Mouse (Mus musculus): Measurements from ENCODE around the gene Rhd. TPM values are rescaled to one million over a fixed set of nuclear protein-coding genes. Genes with fewer than 3 reads are reported as not detected.
"Not testable (repeated sequence)": the region's sequence is repeated elsewhere in the genome, so short reads cannot be mapped to it uniquely, and the experiment has no call there.

Rhd gene
- total and polyA plus RNA-seq, 3 experiments = 0.79 to 1.3 (median 1.1) TPM

GRCm38 (mm10) chr4:134835486-134835885 is 28.9 kb upstream of the Rhd start:
- dilution Hi-C loops (cut with MboI; ENCODE audit: extremely low pct_ligation_motif_present, extremely low pct_unique_long_range_greater_than_20kb, low sequenced_read_pairs) = no loop called here

GRCm38 (mm10) chr4:134838221-134838620 is 26.1 kb upstream of the Rhd start:
- in situ Hi-C loops (cut with MboI; ENCODE audit: low pct_ligation_motif_present, low pct_unique_long_range_greater_than_20kb, low sequenced_read_pairs) (no loop called here), dilution Hi-C loops (cut with MboI; ENCODE audit: extremely low pct_ligation_motif_present, extremely low pct_unique_long_range_greater_than_20kb, low sequenced_read_pairs) (no loop called here)
- Histone ChIP-seq H3K27ac (ENCODE audit: insufficient read depth, low read depth) (no peak overlapping the region), H3K9me3 (replicated peaks; ENCODE audit: low read length) (no peaks in the 10 kb centered on the region), H3K36me3 (replicated peaks in 1 of 2; ENCODE audit: control insufficient read depth in 1 of 2, insufficient read depth in 1 of 2, low read length in 1 of 2) (peaks cover 0 to 9% of the 10 kb centered on the region in 2 experiments), H3K79me2 (replicated peaks; ENCODE audit: control insufficient read depth, extremely low read depth, insufficient read depth, poor library complexity, severe bottlenecking) (no peaks in the 10 kb centered on the region), H3K9ac (ENCODE audit: insufficient read depth, low read depth) (no peak overlapping the region), H3K27me3 (replicated peaks) (no peaks in the 10 kb centered on the region), H3K4me3 (replicated peaks in 1 of 3; ENCODE audit: low read depth in 2 of 3, low read length in 2 of 3, poor library complexity in 1 of 3) (no peak overlapping the region), H3K4me1 (ENCODE audit: control insufficient read depth in 1 of 2, insufficient read depth in 2 of 2) (peaks cover 0 to 23% of the 10 kb centered on the region in 2 experiments; a peak in 2 of 4 replicates), H3K4me2 (ENCODE audit: insufficient read depth, low read depth, poor library complexity, severe bottlenecking) (no peak overlapping the region)
- no peak for DNase-seq (ENCODE audit: extremely low read depth)
- TF ChIP-seq JUND (conservative IDR thresholded peaks at IDR 0.05; ENCODE audit: low read depth, low read length) = no peak
- no peak for TF ChIP-seq MAFK (IDR thresholded peaks at IDR 0.05; ENCODE audit: insufficient replicate concordance, low read length)
- no peak for TF ChIP-seq E2F4 (IDR thresholded peaks at IDR 0.05; ENCODE audit: insufficient replicate concordance, low read depth, low read length)
- TF ChIP-seq RAD21 (IDR thresholded peaks at IDR 0.05; ENCODE audit: low read depth, low read length) = no peak
- no peak for TF ChIP-seq NRF1 (IDR thresholded peaks at IDR 0.05; ENCODE audit: low read depth, low read length)
- TF ChIP-seq ETS1 (conservative IDR thresholded peaks at IDR 0.05; ENCODE audit: low read depth, low read length) = no peak
- no peak for TF ChIP-seq ZMIZ1 (IDR thresholded peaks at IDR 0.05; ENCODE audit: low read depth, low read length)
- TF ChIP-seq CHD1 (IDR thresholded peaks at IDR 0.05; ENCODE audit: low read depth, low read length) = no peak

More at GRCm38 (mm10) chr4:134835486-134835885, 28.9 kb upstream of the Rhd start:
- Histone ChIP-seq H3K9me3 (replicated peaks; ENCODE audit: low read length) (no peaks in the 10 kb centered on the region), H3K9ac (ENCODE audit: insufficient read depth, low read depth) (no peak overlapping the region), H3K27me3 (replicated peaks) (no peaks in the 10 kb centered on the region), H3K4me1 (ENCODE audit: control insufficient read depth in 1 of 2, insufficient read depth in 2 of 2) (peaks cover 0 to 16% of the 10 kb centered on the region in 2 experiments; a peak in 2 of 4 replicates), H3K27ac (ENCODE audit: insufficient read depth, low read depth) (no peak overlapping the region), H3K79me2 (replicated peaks; ENCODE audit: control insufficient read depth, extremely low read depth, insufficient read depth, poor library complexity, severe bottlenecking) (no peaks in the 10 kb centered on the region), H3K36me3 (replicated peaks in 1 of 2; ENCODE audit: control insufficient read depth in 1 of 2, insufficient read depth in 1 of 2, low read length in 1 of 2) (peaks cover 2 to 19% of the 10 kb centered on the region in 2 experiments), H3K4me2 (ENCODE audit: insufficient read depth, low read depth, poor library complexity, severe bottlenecking) (no peak overlapping the region), H3K4me3 (replicated peaks in 1 of 3; ENCODE audit: low read depth in 2 of 3, low read length in 2 of 3, poor library complexity in 1 of 3) (no peak overlapping the region)
- in situ Hi-C loops (cut with MboI; ENCODE audit: low pct_ligation_motif_present, low pct_unique_long_range_greater_than_20kb, low sequenced_read_pairs) = no loop called here
- TF ChIP-seq TBP (conservative IDR thresholded peaks at IDR 0.05; ENCODE audit: low read depth, low read length) (no peak), EP300 (IDR thresholded peaks at IDR 0.05; ENCODE audit: low read length) (no peak), SMC3 (IDR thresholded peaks at IDR 0.05; ENCODE audit: low read depth, low read length) (no peak), BHLHE40 (IDR thresholded peaks at IDR 0.05; ENCODE audit: low read depth, low read length) (no peak), ZMIZ1 (IDR thresholded peaks at IDR 0.05; ENCODE audit: low read depth, low read length) (no peak), NELFE (IDR thresholded peaks at IDR 0.05; ENCODE audit: low read depth, low read length) (no peak), USF1 (IDR thresholded peaks at IDR 0.05; ENCODE audit: low read depth, low read length) (no peak)
- DNase-seq (ENCODE audit: extremely low read depth) = no peak

- H3K4me2 ChIP-seq (ENCODE audit: insufficient read depth, low read depth, poor library complexity, severe bottlenecking); H3K79me2 ChIP-seq (replicated peaks; ENCODE audit: control insufficient read depth, extremely low read depth, insufficient read depth, poor library complexity, severe bottlenecking); H3K27me3 ChIP-seq (replicated peaks); H3K9ac ChIP-seq (ENCODE audit: insufficient read depth, low read depth); in situ Hi-C loops (cut with MboI; ENCODE audit: low pct_ligation_motif_present, low pct_unique_long_range_greater_than_20kb, low sequenced_read_pairs); dilution Hi-C loops (cut with MboI; ENCODE audit: extremely low pct_ligation_motif_present, extremely low pct_unique_long_range_greater_than_20kb, low sequenced_read_pairs); H3K4me3 ChIP-seq (replicated peaks in 1 of 3; ENCODE audit: low read depth in 2 of 3, low read length in 2 of 3, poor library complexity in 1 of 3); H3K9me3 ChIP-seq (replicated peaks; ENCODE audit: low read length); H3K27ac ChIP-seq (ENCODE audit: insufficient read depth, low read depth); H3K36me3 ChIP-seq (replicated peaks in 1 of 2; ENCODE audit: control insufficient read depth in 1 of 2, insufficient read depth in 1 of 2, low read length in 1 of 2); DNase-seq (ENCODE audit: extremely low read depth): not testable (repeated sequence)
- H3K4me1 ChIP-seq (ENCODE audit: control insufficient read depth in 1 of 2, insufficient read depth in 2 of 2) = peaks cover 0 to 27% of the 10 kb centered on the region in 2 experiments; a peak in 2 of 4 replicates
- TF ChIP-seq CTCF (conservative IDR thresholded peaks at IDR 0.05 in 1 of 2, IDR thresholded peaks at IDR 0.05 in 1 of 2; ENCODE audit: low read depth in 2 of 2, low read length in 2 of 2) = 0 out of 4 replicates have a peak, but pooled peaks of 1 of the 2 experiments have one; percentile 4
Observed at GRCm38 (mm10) chr4:134838706-134839105, 25.6 kb upstream of the Rhd start.

All from CH12.LX (cell line).